ENCODE assay signal across 20 mouse cellular contexts in the genomic region with DNA sequence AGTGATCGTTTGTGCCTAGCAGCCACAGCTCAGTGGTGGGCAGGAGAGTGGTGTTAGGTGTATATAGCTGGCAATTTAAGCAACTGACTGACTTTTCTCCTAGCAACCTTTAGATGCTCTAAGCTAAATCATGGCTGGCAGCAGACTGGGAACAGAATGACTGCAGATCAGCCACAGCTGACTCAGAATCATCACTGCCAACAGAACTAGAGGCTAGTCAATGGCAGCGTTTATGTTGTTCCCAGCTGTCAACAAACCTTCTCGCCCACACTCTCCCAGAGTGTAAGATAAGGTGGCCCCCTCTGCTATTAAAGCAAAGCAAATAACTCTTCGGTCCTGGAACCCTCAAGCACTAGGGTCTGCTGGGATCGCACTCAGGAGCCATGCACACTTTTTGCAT.
DNase-seq lines count a peak whose midpoint lies in the region; ATAC-seq and TF ChIP-seq lines count a peak whose summit lies in the region.
"Had no signal": no experiment of that assay in that cellular context is flagged by ENCODE, and none has a peak within 500 bp of the region (broad histone marks: within the 10 kb centered on the region; RNA-seq: fewer than 3 reads in every experiment).

No protein-coding gene starts in this region.

- TF ChIP-seq CTCF in lung, adult 2 months (IDR thresholded peaks at IDR 0.05; ENCODE audit: insufficient read depth, low read length): no peak

- 76% methylated on average over 5 of the region's 5 CpGs for WGBS in forebrain, embryonic 16.5 days
- 91% methylated on average over 5 of the region's 5 CpGs for WGBS in forebrain, embryonic 10.5 days
- WGBS in lung, adult 2 months: 59% methylated on average over 5 of the region's 5 CpGs

- H3K4me2 ChIP-seq in forebrain, embryonic 16.5 days (ENCODE audit: low read length): no peak overlapping the region
- H3K4me2 ChIP-seq: embryonic facial prominence, embryonic 13.5 days; heart, embryonic 12.5 days; hindbrain, embryonic 12.5 days had no signal

- no peak for DNase-seq in forebrain, embryonic 10.5 days (ENCODE audit: extremely low spot score, low spot score)
- DNase-seq in 3T3-L1 (ENCODE audit: low read depth, low spot score): peak; percentile 65
- peak; percentile 62 for DNase-seq in adipocyte (ENCODE audit: low spot score)
- DNase-seq in layer of hippocampus, adult 8-10 months (ENCODE audit: low spot score in 2 of 2): peak; percentile 30 to 43
- no peak for DNase-seq in adrenal gland, postnatal 14 days
- DNase-seq in lung, adult 2 months: no peak
- DNase-seq: cerebellum, adult 11-12 months; cerebellum, adult 9-11 months; cerebellum, postnatal 36 days; gastrocnemius, adult 2 months; gastrocnemius, postnatal 25 days; heart, postnatal 36 days had no signal

- H3K9me3 ChIP-seq in forebrain, embryonic 16.5 days (ENCODE audit: control insufficient read depth, low read length): peaks cover 2% of the 10 kb centered on the region; the same call in 1 of the 2 replicates
- 0 out of 2 replicates have a peak, but pooled peaks cover 2% of the 10 kb centered on the region for H3K9me3 ChIP-seq in forebrain, embryonic 10.5 days
- H3K9me3 ChIP-seq: embryonic facial prominence, embryonic 13.5 days; heart, embryonic 12.5 days; hindbrain, embryonic 12.5 days had no signal

- TF ChIP-seq POLR2A in lung, adult 2 months (IDR thresholded peaks at IDR 0.05; ENCODE audit: borderline replicate concordance, extremely low read depth, low read depth, low read length): no peak

- no peak overlapping the region for H3K9ac ChIP-seq in forebrain, embryonic 16.5 days (replicated peaks; ENCODE audit: low read depth, low read length)
- H3K9ac ChIP-seq: embryonic facial prominence, embryonic 13.5 days; heart, embryonic 12.5 days; hindbrain, embryonic 12.5 days had no signal

- H3K4me1 ChIP-seq in forebrain, embryonic 16.5 days (replicated peaks; ENCODE audit: control insufficient read depth, insufficient read depth, low read length): 0 out of 2 replicates have a peak, but pooled peaks cover 5% of the 10 kb centered on the region
- H3K4me1 ChIP-seq in forebrain, embryonic 10.5 days: no peaks in the 10 kb centered on the region
- H3K4me1 ChIP-seq in lung, adult 2 months (ENCODE audit: control insufficient read depth, insufficient read depth, low read length): no peaks in the 10 kb centered on the region
- H3K4me1 ChIP-seq: embryonic facial prominence, embryonic 13.5 days; hindbrain, embryonic 12.5 days had no signal

- H3K36me3 ChIP-seq in forebrain, embryonic 16.5 days (ENCODE audit: control insufficient read depth, insufficient read depth): no peaks in the 10 kb centered on the region
- no peaks in the 10 kb centered on the region for H3K36me3 ChIP-seq in forebrain, embryonic 10.5 days (replicated peaks)
- H3K36me3 ChIP-seq: embryonic facial prominence, embryonic 13.5 days; heart, embryonic 12.5 days; hindbrain, embryonic 12.5 days had no signal

- H3K4me3 ChIP-seq in forebrain, embryonic 16.5 days (replicated peaks; ENCODE audit: low read length): no peak overlapping the region
- no peak overlapping the region for H3K4me3 ChIP-seq in forebrain, embryonic 10.5 days
- no peak overlapping the region for H3K4me3 ChIP-seq in lung, adult 2 months (replicated peaks; ENCODE audit: extremely low read depth, low read depth, low read length)
- H3K4me3 ChIP-seq: embryonic facial prominence, embryonic 13.5 days; gastrocnemius, adult 2 months; heart, embryonic 12.5 days; hindbrain, embryonic 12.5 days had no signal

- no peak overlapping the region for H3K27ac ChIP-seq in forebrain, embryonic 16.5 days (ENCODE audit: low read length)
- H3K27ac ChIP-seq in forebrain, embryonic 10.5 days: no peak overlapping the region
- H3K27ac ChIP-seq: embryonic facial prominence, embryonic 13.5 days; gastrocnemius, adult 2 months; hindbrain, embryonic 12.5 days had no signal

- ATAC-seq in forebrain, embryonic 16.5 days: 0 out of 2 replicates have a peak, but pooled peaks have one; percentile 50
- ATAC-seq in erythroid progenitor cell, adult 5-6 weeks (replicated peaks; ENCODE audit: low FRiP score, poor library complexity, severe bottlenecking): no peak
- ATAC-seq: hindbrain, embryonic 16.5 days; inflammation-experienced regulatory T-cells, adult 6 months; intestine, postnatal 0 days had no signal

- no peaks in the 10 kb centered on the region; the same call in 1 of the 2 replicates for H3K27me3 ChIP-seq in forebrain, embryonic 16.5 days (replicated peaks; ENCODE audit: control insufficient read depth, insufficient read depth, low read length)
- H3K27me3 ChIP-seq in forebrain, embryonic 10.5 days (ENCODE audit: poor library complexity, severe bottlenecking): no peaks in the 10 kb centered on the region
- H3K27me3 ChIP-seq: embryonic facial prominence, embryonic 13.5 days; heart, embryonic 12.5 days; hindbrain, embryonic 12.5 days had no signal

Comparison
In these comparisons a context has a peak if more than half of its experiments do, and no peak if none do; other contexts are left out.
1. DNase-seq: peak in 3T3-L1 (single experiment), adipocyte (single experiment) and layer of hippocampus, adult 8-10 months (2 of 2); none in forebrain, embryonic 10.5 days (single experiment), adrenal gland, postnatal 14 days (single experiment) and lung, adult 2 months (single experiment).